Mouse (Mus musculus): ENCODE measurements at regions not wholly inside any gene's neighbourhood (a gene's known extent, or its start where the extent isn't known, plus 50 kb on each side); places are given as distances from the start of the nearest gene placed in this dataset.

- WGBS: 92% methylated on average over 14 of the region's 14 CpGs
- ATAC-seq (replicated peaks; ENCODE audit: low FRiP score): no peak
- H3K4me3 ChIP-seq (ENCODE audit: low read depth, low read length): no peak overlapping the region
Observed at GRCm38 (mm10) chr14:98749086-98750027, 244.8 kb downstream of the Rpl36a-ps1 start.

GRCm38 (mm10) chr14:98747159-98747775 lies 246.9 kb downstream of the Rpl36a-ps1 start:
- DNase-seq (ENCODE audit: low spot score) (no peak), ATAC-seq (replicated peaks; ENCODE audit: low FRiP score) (no peak)
- H3K27me3 ChIP-seq (ENCODE audit: control insufficient read depth, insufficient read depth, low read length): no peaks in the 10 kb centered on the region
- no peak overlapping the region for H3K4me3 ChIP-seq (ENCODE audit: low read depth, low read length)
- H3K9me3 ChIP-seq (ENCODE audit: control insufficient read depth, low read length): no peaks in the 10 kb centered on the region
- no peak overlapping the region for H3K27ac ChIP-seq (ENCODE audit: low read depth, low read length)
- no peaks in the 10 kb centered on the region for H3K4me1 ChIP-seq (replicated peaks; ENCODE audit: control insufficient read depth, insufficient read depth, low read length)
- 92% methylated on average over 16 of the region's 16 CpGs for WGBS
- no peak overlapping the region for H3K9ac ChIP-seq (ENCODE audit: low read length)
- no peaks in the 10 kb centered on the region for H3K36me3 ChIP-seq (ENCODE audit: control insufficient read depth, insufficient read depth, low read length)
- H3K4me2 ChIP-seq (ENCODE audit: low read depth, low read length, severe bottlenecking): no peak overlapping the region

More at GRCm38 (mm10) chr14:98749086-98750027, 244.8 kb downstream of the Rpl36a-ps1 start:
- Histone ChIP-seq H3K27me3 (ENCODE audit: control insufficient read depth, insufficient read depth, low read length) (no peaks in the 10 kb centered on the region), H3K4me2 (ENCODE audit: low read depth, low read length, severe bottlenecking) (no peak overlapping the region), H3K4me1 (replicated peaks; ENCODE audit: control insufficient read depth, insufficient read depth, low read length) (no peaks in the 10 kb centered on the region), H3K27ac (ENCODE audit: low read depth, low read length) (no peak overlapping the region), H3K9ac (ENCODE audit: low read length) (no peak overlapping the region), H3K9me3 (ENCODE audit: control insufficient read depth, low read length) (no peaks in the 10 kb centered on the region), H3K36me3 (ENCODE audit: control insufficient read depth, insufficient read depth, low read length) (no peaks in the 10 kb centered on the region)
- no peak for DNase-seq (ENCODE audit: low spot score)

GRCm38 (mm10) chr14:98730375-98730774 lies 263.7 kb downstream of the Rpl36a-ps1 start:
- no peak overlapping the region for H3K9ac ChIP-seq (ENCODE audit: low read length)
- no peaks in the 10 kb centered on the region for H3K36me3 ChIP-seq (ENCODE audit: control insufficient read depth, insufficient read depth, low read length)
- DNase-seq (ENCODE audit: low spot score) (no peak), ATAC-seq (replicated peaks; ENCODE audit: low FRiP score) (no peak)
- no peak overlapping the region for H3K4me2 ChIP-seq (ENCODE audit: low read depth, low read length, severe bottlenecking)
- no peak overlapping the region for H3K27ac ChIP-seq (ENCODE audit: low read depth, low read length)
- H3K27me3 ChIP-seq (ENCODE audit: control insufficient read depth, insufficient read depth, low read length): no peaks in the 10 kb centered on the region
- H3K4me1 ChIP-seq (replicated peaks; ENCODE audit: control insufficient read depth, insufficient read depth, low read length): no peaks in the 10 kb centered on the region
- H3K4me3 ChIP-seq (ENCODE audit: low read depth, low read length): no peak overlapping the region
- no peaks in the 10 kb centered on the region for H3K9me3 ChIP-seq (ENCODE audit: control insufficient read depth, low read length)
- 92% methylated on average over 3 of the region's 3 CpGs for WGBS

- H3K9me3 ChIP-seq (ENCODE audit: control insufficient read depth, low read length): no peaks in the 10 kb centered on the region
- H3K9ac ChIP-seq (ENCODE audit: low read length): no peak overlapping the region
- H3K4me2 ChIP-seq (ENCODE audit: low read depth, low read length, severe bottlenecking): no peak overlapping the region
- no peaks in the 10 kb centered on the region for H3K27me3 ChIP-seq (ENCODE audit: control insufficient read depth, insufficient read depth, low read length)
- no peaks in the 10 kb centered on the region for H3K4me1 ChIP-seq (replicated peaks; ENCODE audit: control insufficient read depth, insufficient read depth, low read length)
- 91% methylated on average over 2 of the region's 2 CpGs for WGBS
- H3K4me3 ChIP-seq (ENCODE audit: low read depth, low read length): no peak overlapping the region
- no peak overlapping the region for H3K27ac ChIP-seq (ENCODE audit: low read depth, low read length)
- ATAC-seq (replicated peaks; ENCODE audit: low FRiP score) (no peak), DNase-seq (ENCODE audit: low spot score) (no peak)
- H3K36me3 ChIP-seq (ENCODE audit: control insufficient read depth, insufficient read depth, low read length): no peaks in the 10 kb centered on the region
Observed at GRCm38 (mm10) chr14:98728863-98729262, 265.3 kb downstream of the Rpl36a-ps1 start.

GRCm38 (mm10) chr14:98722481-98722880 lies 271.6 kb downstream of the Rpl36a-ps1 start:
- Histone ChIP-seq H3K27ac (ENCODE audit: low read depth, low read length) (no peak overlapping the region), H3K4me1 (replicated peaks; ENCODE audit: control insufficient read depth, insufficient read depth, low read length) (no peaks in the 10 kb centered on the region), H3K36me3 (ENCODE audit: control insufficient read depth, insufficient read depth, low read length) (no peaks in the 10 kb centered on the region), H3K9me3 (ENCODE audit: control insufficient read depth, low read length) (no peaks in the 10 kb centered on the region), H3K27me3 (ENCODE audit: control insufficient read depth, insufficient read depth, low read length) (no peaks in the 10 kb centered on the region), H3K4me2 (ENCODE audit: low read depth, low read length, severe bottlenecking) (no peak overlapping the region), H3K9ac (ENCODE audit: low read length) (no peak overlapping the region), H3K4me3 (ENCODE audit: low read depth, low read length) (no peak overlapping the region)
- ATAC-seq (replicated peaks; ENCODE audit: low FRiP score) (no peak), DNase-seq (ENCODE audit: low spot score) (no peak)
- 90% methylated on average over 9 of the region's 9 CpGs for WGBS

GRCm38 (mm10) chr14:98721033-98721432 lies 273.1 kb downstream of the Rpl36a-ps1 start:
- Histone ChIP-seq H3K4me3 (ENCODE audit: low read depth, low read length) (no peak overlapping the region), H3K4me2 (ENCODE audit: low read depth, low read length, severe bottlenecking) (no peak overlapping the region), H3K27ac (ENCODE audit: low read depth, low read length) (no peak overlapping the region), H3K9ac (ENCODE audit: low read length) (no peak overlapping the region), H3K27me3 (ENCODE audit: control insufficient read depth, insufficient read depth, low read length) (no peaks in the 10 kb centered on the region), H3K4me1 (replicated peaks; ENCODE audit: control insufficient read depth, insufficient read depth, low read length) (no peaks in the 10 kb centered on the region), H3K9me3 (ENCODE audit: control insufficient read depth, low read length) (no peaks in the 10 kb centered on the region), H3K36me3 (ENCODE audit: control insufficient read depth, insufficient read depth, low read length) (no peaks in the 10 kb centered on the region)
- DNase-seq (ENCODE audit: low spot score) (no peak), ATAC-seq (replicated peaks; ENCODE audit: low FRiP score) (no peak)
- WGBS: 89% methylated on average over 2 of the region's 2 CpGs

DNA sequence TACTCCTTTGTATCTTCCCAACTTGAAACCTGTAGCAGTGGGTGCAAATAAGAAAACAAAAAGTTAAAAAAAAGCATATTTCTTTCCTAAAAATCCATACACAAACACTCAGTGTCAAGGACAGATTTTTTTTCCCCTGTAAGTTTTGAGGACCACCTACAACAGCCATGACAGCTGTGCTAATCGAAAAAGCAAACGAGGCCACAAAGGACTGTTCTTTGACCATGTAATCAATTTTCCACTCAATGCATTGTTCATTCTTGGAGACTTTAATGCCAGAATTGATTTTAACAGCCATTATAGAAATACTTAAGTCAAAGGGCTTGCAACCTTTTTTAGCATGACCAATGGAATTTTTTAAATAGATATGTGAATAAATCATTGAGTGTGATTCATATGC lies 286.1 kb downstream of the Rpl36a-ps1 start:
- DNase-seq (ENCODE audit: low spot score): no peak
- ATAC-seq (replicated peaks; ENCODE audit: low FRiP score): no peak
- no peaks in the 10 kb centered on the region for H3K27me3 ChIP-seq (ENCODE audit: control insufficient read depth, insufficient read depth, low read length)

GRCm38 (mm10) chr14:98707574-98707973 lies 286.5 kb downstream of the Rpl36a-ps1 start:
- H3K4me3 ChIP-seq (ENCODE audit: low read depth, low read length): no peak overlapping the region
- H3K9ac ChIP-seq (ENCODE audit: low read length): no peak overlapping the region
- 87% methylated on average over 4 of the region's 4 CpGs for WGBS
- H3K4me2 ChIP-seq (ENCODE audit: low read depth, low read length, severe bottlenecking): no peak overlapping the region
- no peaks in the 10 kb centered on the region for H3K4me1 ChIP-seq (replicated peaks; ENCODE audit: control insufficient read depth, insufficient read depth, low read length)
- H3K9me3 ChIP-seq (ENCODE audit: control insufficient read depth, low read length): no peaks in the 10 kb centered on the region
- DNase-seq (ENCODE audit: low spot score): no peak
- no peak overlapping the region for H3K27ac ChIP-seq (ENCODE audit: low read depth, low read length)
- H3K27me3 ChIP-seq (ENCODE audit: control insufficient read depth, insufficient read depth, low read length): no peaks in the 10 kb centered on the region
- no peaks in the 10 kb centered on the region for H3K36me3 ChIP-seq (ENCODE audit: control insufficient read depth, insufficient read depth, low read length)
- no peak for ATAC-seq (replicated peaks; ENCODE audit: low FRiP score)

More for the DNA sequence above, 286.1 kb downstream of the Rpl36a-ps1 start:
- H3K4me1 ChIP-seq (replicated peaks; ENCODE audit: control insufficient read depth, insufficient read depth, low read length): no peaks in the 10 kb centered on the region
- H3K4me2 ChIP-seq (ENCODE audit: low read depth, low read length, severe bottlenecking): no peak overlapping the region
- H3K9me3 ChIP-seq (ENCODE audit: control insufficient read depth, low read length): no peaks in the 10 kb centered on the region
- WGBS: 55% methylated on average over 2 of the region's 2 CpGs
- no peaks in the 10 kb centered on the region for H3K36me3 ChIP-seq (ENCODE audit: control insufficient read depth, insufficient read depth, low read length)
- H3K4me3 ChIP-seq (ENCODE audit: low read depth, low read length): no peak overlapping the region
- no peak overlapping the region for H3K9ac ChIP-seq (ENCODE audit: low read length)
- H3K27ac ChIP-seq (ENCODE audit: low read depth, low read length): no peak overlapping the region

Data from forebrain, embryonic 11.5 days (tissue).